Mouse (Mus musculus): Measurements from ENCODE around the gene Isca2. TPM values are rescaled to one million over a fixed set of nuclear protein-coding genes. Genes with fewer than 3 reads are reported as not detected.
A peak's percentile ranks its signal among the peaks of the same experiment; 100 is the strongest.

Gene Isca2
- polyA plus RNA-seq, 1 experiment: 313 TPM

- no peak overlapping the region for H3K4me3 ChIP-seq (ENCODE audit: insufficient read depth, low read depth, low read length)
- peaks cover 24% of the 10 kb centered on the region for H3K4me1 ChIP-seq (ENCODE audit: control insufficient read depth, insufficient read depth, insufficient read length, low read length)
- no peak overlapping the region for H3K27ac ChIP-seq (replicated peaks; ENCODE audit: low read depth, low read length)
Measured at GRCm38 (mm10) chr12:84799086-84799485, 26.0 kb downstream of the Isca2 start.

- H3K27ac ChIP-seq (replicated peaks; ENCODE audit: low read depth, low read length): peak overlapping the region; percentile 99
- no peak overlapping the region for H3K4me3 ChIP-seq (ENCODE audit: insufficient read depth, low read depth, low read length)
- H3K4me1 ChIP-seq (ENCODE audit: control insufficient read depth, insufficient read depth, insufficient read length, low read length): peaks cover 27% of the 10 kb centered on the region
Measured at GRCm38 (mm10) chr12:84800419-84800818, 27.4 kb downstream of the Isca2 start.

- H3K4me3 ChIP-seq (ENCODE audit: insufficient read depth, low read depth, low read length): peak overlapping the region; percentile 17; the same call in 1 of the 2 replicates
- H3K4me1 ChIP-seq (ENCODE audit: control insufficient read depth, insufficient read depth, insufficient read length, low read length): peaks cover 27% of the 10 kb centered on the region
- H3K27ac ChIP-seq (replicated peaks; ENCODE audit: low read depth, low read length): peak overlapping the region; percentile 82
Measured at GRCm38 (mm10) chr12:84801532-84802110, 28.6 kb downstream of the Isca2 start.

GRCm38 (mm10) chr12:84802625-84803024, 29.6 kb downstream of the Isca2 start:
- Histone ChIP-seq H3K27ac (replicated peaks; ENCODE audit: low read depth, low read length) (peak overlapping the region; percentile 82), H3K4me1 (ENCODE audit: control insufficient read depth, insufficient read depth, insufficient read length, low read length) (peaks cover 25% of the 10 kb centered on the region), H3K4me3 (ENCODE audit: insufficient read depth, low read depth, low read length) (no peak overlapping the region)

GRCm38 (mm10) chr12:84805228-84805842, 32.3 kb downstream of the Isca2 start:
- Histone ChIP-seq H3K27ac (replicated peaks; ENCODE audit: low read depth, low read length) (peak overlapping the region; percentile 92), H3K4me3 (ENCODE audit: insufficient read depth, low read depth, low read length) (no peak overlapping the region), H3K4me1 (ENCODE audit: control insufficient read depth, insufficient read depth, insufficient read length, low read length) (peaks cover 15% of the 10 kb centered on the region)

GRCm38 (mm10) chr12:84806010-84806409, 33.0 kb downstream of the Isca2 start:
- Histone ChIP-seq H3K4me3 (ENCODE audit: insufficient read depth, low read depth, low read length) (no peak overlapping the region), H3K4me1 (ENCODE audit: control insufficient read depth, insufficient read depth, insufficient read length, low read length) (peaks cover 15% of the 10 kb centered on the region), H3K27ac (replicated peaks; ENCODE audit: low read depth, low read length) (peak overlapping the region; percentile 92)

- Histone ChIP-seq H3K4me1 (ENCODE audit: control insufficient read depth, insufficient read depth, insufficient read length, low read length) (peaks cover 15% of the 10 kb centered on the region), H3K4me3 (ENCODE audit: insufficient read depth, low read depth, low read length) (peak overlapping the region; percentile 85), H3K27ac (replicated peaks; ENCODE audit: low read depth, low read length) (peak overlapping the region; percentile 99)
Measured at GRCm38 (mm10) chr12:84806726-84807125, 33.7 kb downstream of the Isca2 start.

- Histone ChIP-seq H3K4me3 (ENCODE audit: insufficient read depth, low read depth, low read length) (peak overlapping the region; percentile 85), H3K27ac (replicated peaks; ENCODE audit: low read depth, low read length) (peak overlapping the region; percentile 99), H3K4me1 (ENCODE audit: control insufficient read depth, insufficient read depth, insufficient read length, low read length) (peaks cover 15% of the 10 kb centered on the region)
Measured at GRCm38 (mm10) chr12:84807351-84807750, 34.3 kb downstream of the Isca2 start.

GRCm38 (mm10) chr12:84809033-84809432, 36.0 kb downstream of the Isca2 start:
- peak overlapping the region; percentile 85 for H3K4me3 ChIP-seq (ENCODE audit: insufficient read depth, low read depth, low read length)
- peaks cover 4% of the 10 kb centered on the region; the same call in 1 of the 2 replicates for H3K4me1 ChIP-seq (ENCODE audit: control insufficient read depth, insufficient read depth, insufficient read length, low read length)
- H3K27ac ChIP-seq (replicated peaks; ENCODE audit: low read depth, low read length): peak overlapping the region; percentile 99

GRCm38 (mm10) chr12:84810810-84811209, 37.8 kb downstream of the Isca2 start:
- Histone ChIP-seq H3K4me3 (ENCODE audit: insufficient read depth, low read depth, low read length) (peak overlapping the region; percentile 4; the same call in 1 of the 2 replicates), H3K27ac (replicated peaks; ENCODE audit: low read depth, low read length) (peak overlapping the region; percentile 49)

GRCm38 (mm10) chr12:84811510-84811909, 38.5 kb downstream of the Isca2 start:
- H3K27ac ChIP-seq (replicated peaks; ENCODE audit: low read depth, low read length): peak overlapping the region; percentile 78
- 0 out of 2 replicates have a peak, but pooled peaks cover 2% of the 10 kb centered on the region for H3K4me1 ChIP-seq (ENCODE audit: control insufficient read depth, insufficient read depth, insufficient read length, low read length)
- no peak overlapping the region for H3K4me3 ChIP-seq (ENCODE audit: insufficient read depth, low read depth, low read length)

More at GRCm38 (mm10) chr12:84810810-84811209, 37.8 kb downstream of the Isca2 start:
- 0 out of 2 replicates have a peak, but pooled peaks cover 2% of the 10 kb centered on the region for H3K4me1 ChIP-seq (ENCODE audit: control insufficient read depth, insufficient read depth, insufficient read length, low read length)

- Histone ChIP-seq H3K4me3 (ENCODE audit: insufficient read depth, low read depth, low read length) (no peak overlapping the region), H3K4me1 (ENCODE audit: control insufficient read depth, insufficient read depth, insufficient read length, low read length) (0 out of 2 replicates have a peak, but pooled peaks cover 2% of the 10 kb centered on the region), H3K27ac (replicated peaks; ENCODE audit: low read depth, low read length) (peak overlapping the region; percentile 78)
Measured at GRCm38 (mm10) chr12:84812004-84812403, 39.0 kb downstream of the Isca2 start.

- 0 out of 2 replicates have a peak, but pooled peaks cover 2% of the 10 kb centered on the region for H3K4me1 ChIP-seq (ENCODE audit: control insufficient read depth, insufficient read depth, insufficient read length, low read length)
- H3K27ac ChIP-seq (replicated peaks; ENCODE audit: low read depth, low read length): no peak overlapping the region
- no peak overlapping the region for H3K4me3 ChIP-seq (ENCODE audit: insufficient read depth, low read depth, low read length)
Measured at GRCm38 (mm10) chr12:84813773-84814172, 40.7 kb downstream of the Isca2 start.

- Histone ChIP-seq H3K27ac (replicated peaks; ENCODE audit: low read depth, low read length) (0 out of 2 replicates have a peak overlapping the region, but pooled peaks have one; percentile 7), H3K4me1 (ENCODE audit: control insufficient read depth, insufficient read depth, insufficient read length, low read length) (0 out of 2 replicates have a peak, but pooled peaks cover 2% of the 10 kb centered on the region), H3K4me3 (ENCODE audit: insufficient read depth, low read depth, low read length) (no peak overlapping the region)
Measured at GRCm38 (mm10) chr12:84814663-84815325, 41.7 kb downstream of the Isca2 start.

GRCm38 (mm10) chr12:84818496-84818895, 45.4 kb downstream of the Isca2 start:
- Histone ChIP-seq H3K4me1 (ENCODE audit: control insufficient read depth, insufficient read depth, insufficient read length, low read length) (peaks cover 2% of the 10 kb centered on the region; the same call in 1 of the 2 replicates), H3K27ac (replicated peaks; ENCODE audit: low read depth, low read length) (no peak overlapping the region)

More at GRCm38 (mm10) chr12:84818496-84818895, 45.4 kb downstream of the Isca2 start:
- H3K4me3 ChIP-seq (ENCODE audit: insufficient read depth, low read depth, low read length): no peak overlapping the region

Measured in brown adipose tissue, adult 24 weeks (tissue).